Mouse (Mus musculus) liver, embryonic 14.5 days (tissue): Measurements from ENCODE around the gene Hsp90ab1. TPM values are rescaled to one million over a fixed set of nuclear protein-coding genes. Genes with fewer than 3 reads are reported as not detected.

Experiments used
- ATAC-seq: fragments of 200-750 bp; cut with Nextera tagmentation; 2 replicates; pipeline ENCODE4 v1.8.0; 2017; ENCODE audit warnings: moderate number of reproducible peaks, mild to moderate bottlenecking, moderate library complexity; ENCODE audit not compliant: insufficient read depth
- DNase-seq, 3 experiments: peaks; one replicate each; pipeline ENCODE4 v3.0.0-alpha.2; 2012 to 2013; ENCODE audit warnings: low read depth in 3 of 3, low spot score in 3 of 3
- H3K27ac ChIP-seq: fragments of 300-500 bp; sonication (generic); 2 replicates; pipeline ENCODE4 v1.5.1; 2014; ENCODE audit warnings: moderate library complexity, mild to moderate bottlenecking, control low read depth, inconsistent platforms
- H3K27me3 ChIP-seq: fragments of 300-500 bp; sonication (generic); 2 replicates; pipeline ENCODE4 v1.6.1; 2014; ENCODE audit warnings: mild to moderate bottlenecking, low read length, moderate library complexity; ENCODE audit not compliant: control insufficient read depth, insufficient read depth
- H3K36me3 ChIP-seq: fragments of 300-500 bp; sonication (generic); replicated peaks from 2 replicates; pipeline ENCODE4 v1.6.1; 2014; ENCODE audit warnings: low read depth; ENCODE audit not compliant: control insufficient read depth, insufficient read depth
- H3K4me1 ChIP-seq, 2 experiments: fragments of 200-500 bp in 1 of 2; fragments of 300-500 bp in 1 of 2; sonication (generic) in 1 of 2; replicated peaks; 2 replicates each; pipeline ENCODE4 v1.6.1; 2012 to 2014; ENCODE audit warnings: antibody characterized with exemption in 1 of 2, inconsistent platforms in 1 of 2, low read length in 1 of 2; ENCODE audit not compliant: control insufficient read depth in 2 of 2, insufficient read depth in 2 of 2
- H3K4me2 ChIP-seq: fragments of 300-500 bp; sonication (generic); 2 replicates; pipeline ENCODE4 v1.6.1; 2014; ENCODE audit warnings: low read depth, mild to moderate bottlenecking, control low read depth, moderate library complexity
- H3K4me3 ChIP-seq, 2 experiments: fragments of 200-500 bp in 1 of 2; fragments of 300-500 bp in 1 of 2; sonication (generic) in 1 of 2; 2 replicates each; pipeline ENCODE4 v1.5.1; 2012 to 2014; ENCODE audit warnings: low read depth in 2 of 2, low read length in 2 of 2, mild to moderate bottlenecking in 2 of 2, control low read depth in 1 of 2, inconsistent platforms in 1 of 2, moderate library complexity in 1 of 2; ENCODE audit not compliant: insufficient read depth in 1 of 2
- H3K9ac ChIP-seq: fragments of 300-500 bp; sonication (generic); replicated peaks from 2 replicates; pipeline ENCODE4 v1.6.1; 2014; ENCODE audit warnings: mild to moderate bottlenecking, control low read depth, moderate library complexity
- H3K9me3 ChIP-seq: fragments of 300-500 bp; sonication (generic); 2 replicates; pipeline ENCODE4 v1.6.1; 2016; ENCODE audit warnings: low read length, mixed read lengths; ENCODE audit not compliant: control insufficient read depth
- CTCF ChIP-seq: IDR thresholded peaks from 2 replicates; pipeline ENCODE4 v1.5.1; 2016; ENCODE audit warnings: antibody characterized with exemption, low read depth, control low read depth
- EP300 ChIP-seq: IDR thresholded peaks from 2 replicates; pipeline ENCODE4 v1.6.1; 2016; ENCODE audit warnings: antibody characterized with exemption, low read depth
- WGBS: fragments of 180-500 bp; shearing (Covaris S2); extraction: QIAGEN DNeasy Blood & Tissue Kit; methylation state at CpG from one replicate; pipeline ENCODE4 v1.1.7; 2014; ENCODE audit not compliant: insufficient replicate concordance; 5-methylcytosine and 5-hydroxymethylcytosine counted together
- polyA plus RNA-seq, 2 experiments: library from polyadenylated mRNA; depleted of rRNA in 1 of 2; stranded (reverse) in 1 of 2; unstranded in 1 of 2; fragments of >200 nt; fragmentation: Nextera tagmentation in 1 of 2; extraction: Ambion mirVana in 1 of 2; gene quantifications; 2 replicates each; pipeline versions ENCODE4 v1.2.1 to v1.2.3; 2012 to 2014

The Hsp90ab1 gene
- polyA plus RNA-seq, 2 experiments = 369 to 531 TPM

- Histone ChIP-seq H3K4me2 (no peak overlapping the region), H3K27ac (no peak overlapping the region), H3K4me1 (peaks cover 6 to 17% of the 10 kb centered on the region in 2 experiments), H3K4me3 (no peak overlapping the region), H3K36me3 (no peaks in the 10 kb centered on the region), H3K9ac (no peak overlapping the region), H3K27me3 (no peaks in the 10 kb centered on the region), H3K9me3 (no peaks in the 10 kb centered on the region)
- 70% methylated on average over 15 of the region's 15 CpGs for WGBS
- ATAC-seq (no peak), DNase-seq (no peak)
- no peak for TF ChIP-seq CTCF
- no peak for TF ChIP-seq EP300
Observed at GRCm38 (mm10) chr17:45606992-45607879, 34.2 kb upstream of the Hsp90ab1 start.

DNA sequence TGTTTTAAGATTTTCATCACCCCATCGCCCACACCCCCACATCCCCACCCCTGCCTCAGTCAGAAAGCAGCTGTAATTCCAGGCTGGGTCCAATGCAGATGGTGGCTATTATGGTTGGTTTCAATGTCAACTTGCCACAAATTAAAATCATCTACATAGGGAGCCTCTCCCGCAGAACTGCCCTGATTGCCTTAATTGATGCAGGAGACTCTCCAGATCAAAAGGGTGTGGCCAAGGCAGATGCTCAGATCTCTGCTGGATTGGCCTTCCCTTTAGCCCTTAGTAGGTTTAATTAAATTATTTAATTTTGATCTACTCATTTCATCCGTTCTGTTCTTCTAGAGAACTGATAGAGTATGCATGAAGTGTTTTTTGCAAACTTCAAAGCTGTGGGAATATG, 29.9 kb upstream of the Hsp90ab1 start:
- Histone ChIP-seq H3K4me2 (no peak overlapping the region), H3K27me3 (no peaks in the 10 kb centered on the region; the same call in 1 of the 2 replicates), H3K4me1 (peaks cover 28 to 35% of the 10 kb centered on the region in 2 experiments), H3K4me3 (no peak overlapping the region), H3K36me3 (no peaks in the 10 kb centered on the region), H3K9me3 (no peaks in the 10 kb centered on the region), H3K9ac (no peak overlapping the region), H3K27ac (no peak overlapping the region)
- 64% methylated on average over 3 of the region's 3 CpGs for WGBS
- ATAC-seq = no peak
- no peak for DNase-seq
- TF ChIP-seq CTCF = no peak
- no peak for TF ChIP-seq EP300

GRCm38 (mm10) chr17:45601877-45602304, 28.8 kb upstream of the Hsp90ab1 start, which contains the start of gene Mymx:
Gene Mymx, minus strand, starts transcription at chr17:45602102.
- no peak for DNase-seq
- 64% methylated on average over 6 of the region's 6 CpGs for WGBS
- no peaks in the 10 kb centered on the region for H3K36me3 ChIP-seq
- peaks cover 31 to 41% of the 10 kb centered on the region in 2 experiments for H3K4me1 ChIP-seq
- peak within 1 kb of the TSS; percentile 46 for H3K4me2 ChIP-seq
- peak within 1 kb of the TSS; percentile 32 for H3K9ac ChIP-seq
- H3K4me3 ChIP-seq = no peak within 1 kb of the TSS
- H3K9me3 ChIP-seq = no peaks in the 10 kb centered on the region
- no peak for ATAC-seq
- H3K27me3 ChIP-seq = no peaks in the 10 kb centered on the region; the same call in 1 of the 2 replicates
- TF ChIP-seq EP300 (no peak), CTCF (no peak)
- H3K27ac ChIP-seq = no peak within 1 kb of the TSS

DNA sequence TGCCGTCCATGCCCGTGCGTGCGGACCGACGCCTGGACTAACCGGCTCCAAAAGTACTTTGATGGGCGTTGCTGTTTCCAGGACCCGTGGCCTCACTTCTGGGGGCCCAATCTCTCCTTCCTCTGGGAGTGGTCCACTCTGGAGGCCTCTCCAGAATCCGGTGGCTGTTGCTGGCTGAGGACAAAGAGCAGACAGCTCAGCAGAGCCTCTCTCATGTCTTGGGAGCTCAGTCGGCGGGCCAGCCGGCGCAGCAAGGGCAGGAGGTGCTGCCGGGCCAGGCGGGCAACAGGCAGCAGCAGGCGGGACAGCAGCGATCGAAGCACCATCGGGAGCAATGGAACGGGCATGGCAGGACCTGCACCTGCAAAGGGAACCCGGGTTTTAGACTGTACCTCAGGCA, 28.3 kb upstream of the Hsp90ab1 start:
- H3K27ac ChIP-seq = no peak overlapping the region
- TF ChIP-seq EP300 (no peak), CTCF (no peak)
- H3K36me3 ChIP-seq = no peaks in the 10 kb centered on the region
- H3K4me3 ChIP-seq = no peak overlapping the region
- peaks cover 36 to 47% of the 10 kb centered on the region in 2 experiments for H3K4me1 ChIP-seq
- DNase-seq (no peak), ATAC-seq (no peak)
- H3K4me2 ChIP-seq = peak overlapping the region; percentile 46
- H3K27me3 ChIP-seq = no peaks in the 10 kb centered on the region; the same call in 1 of the 2 replicates
- no peaks in the 10 kb centered on the region for H3K9me3 ChIP-seq
- H3K9ac ChIP-seq = peak overlapping the region; percentile 32
- 35% methylated on average over 22 of the region's 22 CpGs for WGBS

- Histone ChIP-seq H3K9ac (no peak overlapping the region), H3K9me3 (no peaks in the 10 kb centered on the region), H3K27ac (no peak overlapping the region), H3K27me3 (no peaks in the 10 kb centered on the region; the same call in 1 of the 2 replicates), H3K4me2 (no peak overlapping the region), H3K36me3 (no peaks in the 10 kb centered on the region), H3K4me1 (peaks cover 42 to 52% of the 10 kb centered on the region in 2 experiments), H3K4me3 (no peak overlapping the region)
- ATAC-seq (no peak), DNase-seq (no peak)
- WGBS = 78% methylated on average over 8 of the region's 8 CpGs
- TF ChIP-seq CTCF = no peak
- no peak for TF ChIP-seq EP300
Observed at GRCm38 (mm10) chr17:45600267-45600666, 27.2 kb upstream of the Hsp90ab1 start.
